Mouse (Mus musculus): ENCODE measurements around the gene Kcnk4. TPM values are rescaled to one million over a fixed set of nuclear protein-coding genes. Genes with fewer than 3 reads are reported as not detected.
"Not testable (repeated sequence)": the region's sequence is repeated elsewhere in the genome, so short reads cannot be mapped to it uniquely, and the experiment has no call there.

The Kcnk4 gene
- polyA plus RNA-seq, 1 experiment from 2014 or later: 0.49 TPM

- Histone ChIP-seq H3K36me3 (ENCODE audit: control insufficient read depth, insufficient read depth, low read length) (peaks cover 8% of the 10 kb centered on the region; the same call in 1 of the 2 replicates), H3K9me3 (ENCODE audit: control insufficient read depth, low read length) (no peaks in the 10 kb centered on the region), H3K27me3 (ENCODE audit: control insufficient read depth, insufficient read depth, low read length) (no peaks in the 10 kb centered on the region), H3K4me1 (replicated peaks; ENCODE audit: control insufficient read depth, insufficient read depth, low read length) (peaks cover 5% of the 10 kb centered on the region), H3K27ac (ENCODE audit: low read depth, low read length) (no peak overlapping the region), H3K4me2 (replicated peaks; ENCODE audit: low read depth, low read length) (no peak overlapping the region), H3K4me3 (ENCODE audit: low read depth, low read length) (no peak overlapping the region), H3K9ac (ENCODE audit: low read depth, low read length) (no peak overlapping the region)
- DNase-seq (ENCODE audit: low spot score) (no peak), ATAC-seq (ENCODE audit: low FRiP score) (no peak)
- WGBS: 87% methylated on average over 4 of the region's 4 CpGs
Observed at GRCm38 (mm10) chr19:6915276-6915675, 19.0 kb downstream of the Kcnk4 start.

GRCm38 (mm10) chr19:6914540-6914939, 19.8 kb downstream of the Kcnk4 start:
- ATAC-seq (ENCODE audit: low FRiP score) (no peak), DNase-seq (ENCODE audit: low spot score) (no peak)
- WGBS: 93% methylated on average over 9 of the region's 9 CpGs

DNA sequence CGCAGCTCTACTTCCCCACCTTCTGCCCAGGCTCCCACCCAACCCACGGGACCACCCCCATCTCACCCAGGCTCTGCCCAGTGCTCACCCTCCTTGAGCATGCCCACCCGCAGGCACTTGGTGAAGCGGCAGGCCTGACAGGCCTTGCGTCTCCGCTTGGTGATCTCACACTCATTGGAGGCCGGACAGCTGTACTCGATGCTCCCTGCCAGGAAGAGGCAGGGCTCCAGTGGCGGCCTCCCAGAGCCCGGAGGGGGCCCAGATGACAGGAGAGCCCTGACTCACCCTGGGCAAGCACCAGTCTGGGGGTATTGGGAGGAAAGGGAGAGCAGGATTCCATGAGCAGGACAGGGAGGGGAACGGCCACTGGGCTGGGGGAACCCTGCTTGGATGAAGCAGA, 20.3 kb downstream of the Kcnk4 start:
- H3K9ac ChIP-seq (ENCODE audit: low read depth, low read length): no peak overlapping the region
- no peak overlapping the region for H3K27ac ChIP-seq (ENCODE audit: low read depth, low read length)
- H3K27me3 ChIP-seq (ENCODE audit: control insufficient read depth, insufficient read depth, low read length): no peaks in the 10 kb centered on the region
- WGBS: 80% methylated on average over 11 of the region's 11 CpGs
- ATAC-seq (ENCODE audit: low FRiP score) (no peak), DNase-seq (ENCODE audit: low spot score) (no peak)
- H3K9me3 ChIP-seq (ENCODE audit: control insufficient read depth, low read length): no peaks in the 10 kb centered on the region
- H3K4me1 ChIP-seq (replicated peaks; ENCODE audit: control insufficient read depth, insufficient read depth, low read length): peaks cover 2% of the 10 kb centered on the region
- no peak overlapping the region for H3K4me2 ChIP-seq (replicated peaks; ENCODE audit: low read depth, low read length)
- peaks cover 8% of the 10 kb centered on the region; the same call in 1 of the 2 replicates for H3K36me3 ChIP-seq (ENCODE audit: control insufficient read depth, insufficient read depth, low read length)
- H3K4me3 ChIP-seq (ENCODE audit: low read depth, low read length): no peak overlapping the region

More at GRCm38 (mm10) chr19:6914540-6914939, 19.8 kb downstream of the Kcnk4 start:
- Histone ChIP-seq H3K27me3 (ENCODE audit: control insufficient read depth, insufficient read depth, low read length) (no peaks in the 10 kb centered on the region), H3K27ac (ENCODE audit: low read depth, low read length) (no peak overlapping the region), H3K4me2 (replicated peaks; ENCODE audit: low read depth, low read length) (no peak overlapping the region), H3K36me3 (ENCODE audit: control insufficient read depth, insufficient read depth, low read length) (peaks cover 8% of the 10 kb centered on the region; the same call in 1 of the 2 replicates), H3K9ac (ENCODE audit: low read depth, low read length) (no peak overlapping the region), H3K4me3 (ENCODE audit: low read depth, low read length) (no peak overlapping the region), H3K9me3 (ENCODE audit: control insufficient read depth, low read length) (no peaks in the 10 kb centered on the region), H3K4me1 (replicated peaks; ENCODE audit: control insufficient read depth, insufficient read depth, low read length) (peaks cover 2% of the 10 kb centered on the region; the same call in 1 of the 2 replicates)

- WGBS: 89% methylated on average over 6 of the region's 6 CpGs
- H3K4me2 ChIP-seq (replicated peaks; ENCODE audit: low read depth, low read length): no peak overlapping the region
Observed at GRCm38 (mm10) chr19:6913036-6913435, 21.3 kb downstream of the Kcnk4 start.

GRCm38 (mm10) chr19:6912205-6912970, 21.9 kb downstream of the Kcnk4 start:
- WGBS: 92% methylated on average over 15 of the region's 15 CpGs
- Histone ChIP-seq H3K27ac (ENCODE audit: low read depth, low read length) (no peak overlapping the region), H3K9me3 (ENCODE audit: control insufficient read depth, low read length) (no peaks in the 10 kb centered on the region), H3K4me2 (replicated peaks; ENCODE audit: low read depth, low read length) (no peak overlapping the region), H3K36me3 (ENCODE audit: control insufficient read depth, insufficient read depth, low read length) (peaks cover 8% of the 10 kb centered on the region; the same call in 1 of the 2 replicates), H3K9ac (ENCODE audit: low read depth, low read length) (no peak overlapping the region), H3K4me1 (replicated peaks; ENCODE audit: control insufficient read depth, insufficient read depth, low read length) (peaks cover 12% of the 10 kb centered on the region), H3K27me3 (ENCODE audit: control insufficient read depth, insufficient read depth, low read length) (no peaks in the 10 kb centered on the region), H3K4me3 (ENCODE audit: low read depth, low read length) (no peak overlapping the region)
- ATAC-seq (ENCODE audit: low FRiP score) (no peak), DNase-seq (ENCODE audit: low spot score) (no peak)

More at GRCm38 (mm10) chr19:6913036-6913435, 21.3 kb downstream of the Kcnk4 start:
- Histone ChIP-seq H3K4me3 (ENCODE audit: low read depth, low read length) (no peak overlapping the region), H3K27ac (ENCODE audit: low read depth, low read length) (no peak overlapping the region), H3K9me3 (ENCODE audit: control insufficient read depth, low read length) (no peaks in the 10 kb centered on the region), H3K9ac (ENCODE audit: low read depth, low read length) (no peak overlapping the region), H3K27me3 (ENCODE audit: control insufficient read depth, insufficient read depth, low read length) (no peaks in the 10 kb centered on the region), H3K36me3 (ENCODE audit: control insufficient read depth, insufficient read depth, low read length) (peaks cover 8% of the 10 kb centered on the region; the same call in 1 of the 2 replicates), H3K4me1 (replicated peaks; ENCODE audit: control insufficient read depth, insufficient read depth, low read length) (peaks cover 9% of the 10 kb centered on the region)
- DNase-seq (ENCODE audit: low spot score) (no peak), ATAC-seq (ENCODE audit: low FRiP score) (no peak)

- DNase-seq (ENCODE audit: low spot score): no peak
- Histone ChIP-seq H3K27ac (ENCODE audit: low read depth, low read length) (no peak overlapping the region), H3K4me2 (replicated peaks; ENCODE audit: low read depth, low read length) (peak overlapping the region; percentile 17), H3K36me3 (ENCODE audit: control insufficient read depth, insufficient read depth, low read length) (peaks cover 13% of the 10 kb centered on the region), H3K9me3 (ENCODE audit: control insufficient read depth, low read length) (no peaks in the 10 kb centered on the region), H3K4me1 (replicated peaks; ENCODE audit: control insufficient read depth, insufficient read depth, low read length) (peaks cover 12% of the 10 kb centered on the region), H3K27me3 (ENCODE audit: control insufficient read depth, insufficient read depth, low read length) (no peaks in the 10 kb centered on the region), H3K4me3 (ENCODE audit: low read depth, low read length) (peak overlapping the region; percentile 20; the same call in 1 of the 2 replicates), H3K9ac (ENCODE audit: low read depth, low read length) (no peak overlapping the region)
- WGBS: 90% methylated on average over 19 of the region's 19 CpGs
- ATAC-seq (ENCODE audit: low FRiP score): no peak
Observed at GRCm38 (mm10) chr19:6911101-6912074, 22.9 kb downstream of the Kcnk4 start.

DNA sequence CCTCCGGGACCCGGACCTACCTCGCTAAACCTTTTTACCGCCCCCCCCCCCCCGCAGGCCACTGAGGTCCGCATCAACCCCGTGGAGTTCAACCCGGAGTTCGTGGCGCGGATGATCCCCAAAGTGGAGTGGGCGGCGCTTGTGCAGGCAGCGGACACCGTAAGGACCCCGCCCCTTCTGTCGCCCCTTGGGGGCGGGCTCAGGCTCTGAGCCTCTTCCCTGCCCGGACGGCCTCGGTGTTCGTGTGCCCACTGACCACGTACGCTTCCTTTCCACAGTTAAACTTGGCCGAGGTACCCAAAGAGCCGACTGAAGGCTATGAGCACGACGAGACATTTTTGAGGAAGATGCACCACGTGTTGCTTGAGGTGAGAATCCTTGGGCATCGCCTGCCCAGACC, 24.0 kb downstream of the Kcnk4 start:
- H3K4me2 ChIP-seq (replicated peaks; ENCODE audit: low read depth, low read length): peak overlapping the region; percentile 73
- WGBS: under 1% methylated on average over 27 of the region's 30 CpGs
- H3K27ac ChIP-seq (ENCODE audit: low read depth, low read length): peak overlapping the region; percentile 95
- peaks cover 12% of the 10 kb centered on the region for H3K4me1 ChIP-seq (replicated peaks; ENCODE audit: control insufficient read depth, insufficient read depth, low read length)
- peaks cover 13% of the 10 kb centered on the region for H3K36me3 ChIP-seq (ENCODE audit: control insufficient read depth, insufficient read depth, low read length)
- H3K9ac ChIP-seq (ENCODE audit: low read depth, low read length): peak overlapping the region; percentile 60
- ATAC-seq (ENCODE audit: low FRiP score) (peak; percentile 26; the same call in 1 of the 2 replicates), DNase-seq (ENCODE audit: low spot score) (peak; percentile 66)
- H3K9me3 ChIP-seq (ENCODE audit: control insufficient read depth, low read length); H3K27me3 ChIP-seq (ENCODE audit: control insufficient read depth, insufficient read depth, low read length): not testable (repeated sequence)
- H3K4me3 ChIP-seq (ENCODE audit: low read depth, low read length): peak overlapping the region; percentile 61

- peak within 1 kb of the TSS; percentile 73 for H3K4me2 ChIP-seq (replicated peaks; ENCODE audit: low read depth, low read length)
- ATAC-seq (ENCODE audit: low FRiP score) (peak; percentile 92), DNase-seq (ENCODE audit: low spot score) (peak; percentile 94)
- H3K36me3 ChIP-seq (ENCODE audit: control insufficient read depth, insufficient read depth, low read length): peaks cover 13% of the 10 kb centered on the region
- H3K9me3 ChIP-seq (ENCODE audit: control insufficient read depth, low read length): no peaks in the 10 kb centered on the region
- peak within 1 kb of the TSS; percentile 95 for H3K27ac ChIP-seq (ENCODE audit: low read depth, low read length)
- H3K4me1 ChIP-seq (replicated peaks; ENCODE audit: control insufficient read depth, insufficient read depth, low read length): peaks cover 12% of the 10 kb centered on the region
- under 1% methylated on average over 65 of the region's 65 CpGs for WGBS
- H3K27me3 ChIP-seq (ENCODE audit: control insufficient read depth, insufficient read depth, low read length): no peaks in the 10 kb centered on the region
- peak within 1 kb of the TSS; percentile 60 for H3K9ac ChIP-seq (ENCODE audit: low read depth, low read length)
- H3K4me3 ChIP-seq (ENCODE audit: low read depth, low read length): peak within 1 kb of the TSS; percentile 61
Observed at GRCm38 (mm10) chr19:6909507-6910289, 24.6 kb downstream of the Kcnk4 start, which contains the start of the genes Trmt112 and Prdx5. TSS of gene Trmt112 (plus strand) at chr19:6909698. TSS of gene Prdx5 (minus strand) at chr19:6910106.
